Mouse (Mus musculus): ENCODE measurements around the gene Akt1s1. TPM values are rescaled to one million over a fixed set of nuclear protein-coding genes. Genes with fewer than 3 reads are reported as not detected.

Gene Akt1s1
- polyA plus RNA-seq, 1 experiment from 2014 or later: 99.1 TPM

DNA sequence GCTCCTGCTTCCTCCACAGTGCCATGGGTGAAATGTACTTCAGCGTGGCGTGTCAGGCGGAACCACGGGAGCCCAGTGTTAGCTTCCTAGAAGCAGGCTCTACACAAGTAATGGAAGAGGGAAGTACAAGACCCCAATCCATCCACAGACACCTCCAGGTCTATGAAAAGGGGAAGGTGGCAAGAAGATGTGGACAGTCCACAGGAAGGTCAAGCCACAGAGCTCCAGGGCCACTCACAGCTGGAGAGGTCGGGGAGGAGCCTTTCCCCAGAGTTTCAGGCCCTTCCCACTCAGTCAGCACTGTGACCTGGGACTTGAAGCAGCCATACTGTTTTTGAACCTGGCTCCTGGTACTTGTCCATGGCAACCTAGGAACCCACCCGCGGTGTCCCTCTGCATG lies 38.2 kb downstream of the Akt1s1 start:
- Histone ChIP-seq H3K4me2 (no peak overlapping the region), H3K4me1 (replicated peaks) (peaks cover 32% of the 10 kb centered on the region), H3K4me3 (no peak overlapping the region), H3K9me3 (no peaks in the 10 kb centered on the region), H3K27me3 (no peaks in the 10 kb centered on the region), H3K27ac (replicated peaks) (no peak overlapping the region), H3K9ac (no peak overlapping the region), H3K36me3 (peaks cover 35% of the 10 kb centered on the region)
- no peak for ATAC-seq (ENCODE audit: low FRiP score, low read depth)
- WGBS: 93% methylated on average over 7 of the region's 7 CpGs

DNA sequence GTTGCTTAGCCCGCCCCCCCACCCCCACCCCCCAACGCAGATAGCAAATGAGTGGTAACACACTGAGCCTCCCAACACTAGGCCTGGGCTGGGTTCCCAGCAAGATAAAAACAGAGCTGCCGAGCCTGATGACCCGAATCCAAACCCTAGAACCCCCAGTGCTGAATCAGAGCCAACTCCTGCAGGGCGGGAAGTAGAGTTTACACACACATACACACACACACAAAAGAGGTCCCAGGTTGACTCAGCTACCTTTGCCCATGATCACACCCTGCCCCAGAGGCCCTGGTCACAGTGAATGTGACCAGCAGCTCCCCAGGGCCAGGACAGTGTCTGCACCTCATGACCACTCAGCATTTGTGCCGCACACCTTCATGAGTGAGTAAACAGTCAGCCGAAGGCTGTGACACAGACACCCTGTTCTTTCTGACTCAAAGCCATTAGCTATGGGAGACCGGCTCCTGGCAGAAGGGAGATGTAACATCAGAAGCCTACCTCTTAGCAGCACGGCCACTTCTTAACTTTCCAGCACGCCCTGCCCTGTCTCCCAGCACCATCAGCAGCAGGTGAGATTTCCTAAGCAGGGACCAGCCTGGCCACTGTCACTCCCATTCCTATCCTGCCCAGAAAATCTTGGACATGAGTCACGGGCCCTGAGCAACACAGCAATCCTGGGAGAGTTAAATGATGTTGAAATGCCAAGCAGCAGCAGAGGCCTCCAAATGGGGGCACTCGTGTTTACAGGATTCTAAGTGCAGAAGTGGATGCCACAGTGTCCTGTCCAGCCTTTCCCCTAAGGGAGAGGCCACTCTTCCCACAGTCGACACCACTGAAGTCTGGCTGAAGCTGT lies 39.7 kb downstream of the Akt1s1 start:
- Histone ChIP-seq H3K36me3 (peaks cover 22% of the 10 kb centered on the region), H3K9ac (no peak overlapping the region), H3K27me3 (no peaks in the 10 kb centered on the region), H3K4me2 (peak overlapping the region; percentile 12; the same call in 1 of the 2 replicates), H3K4me3 (no peak overlapping the region), H3K27ac (replicated peaks) (0 out of 2 replicates have a peak overlapping the region, but pooled peaks have one; percentile 29), H3K4me1 (replicated peaks) (peaks cover 38% of the 10 kb centered on the region), H3K9me3 (no peaks in the 10 kb centered on the region)
- no peak for ATAC-seq (ENCODE audit: low FRiP score, low read depth)
- 79% methylated on average over 13 of the region's 13 CpGs for WGBS

DNA sequence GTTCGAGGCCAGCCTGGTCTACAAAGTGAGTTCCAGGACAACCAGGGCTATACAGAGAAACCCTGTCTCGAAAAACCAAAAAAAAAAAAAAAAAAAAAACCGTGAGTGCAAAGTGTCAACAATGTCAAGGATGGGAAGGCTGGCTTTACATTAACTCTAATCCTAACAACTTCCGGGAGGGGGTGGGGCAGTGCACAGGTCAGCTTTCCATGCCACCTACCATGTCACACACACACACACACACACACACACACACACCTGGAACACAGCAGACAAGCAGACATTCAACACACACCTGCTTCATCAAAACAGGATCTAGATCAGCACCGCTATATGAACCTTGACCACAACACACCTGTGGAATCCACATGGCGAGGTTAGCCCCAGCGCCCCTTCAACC lies 41.4 kb downstream of the Akt1s1 start:
- Histone ChIP-seq H3K36me3 (peaks cover 9% of the 10 kb centered on the region), H3K4me1 (replicated peaks) (peaks cover 54% of the 10 kb centered on the region), H3K4me2 (peak overlapping the region; percentile 89), H3K27me3 (no peaks in the 10 kb centered on the region), H3K27ac (replicated peaks) (no peak overlapping the region), H3K9ac (no peak overlapping the region), H3K4me3 (peak overlapping the region; percentile 79; the same call in 1 of the 2 replicates), H3K9me3 (no peaks in the 10 kb centered on the region)
- 89% methylated on average over 7 of the region's 7 CpGs for WGBS
- no peak for ATAC-seq (ENCODE audit: low FRiP score, low read depth)

- H3K9me3 ChIP-seq: no peaks in the 10 kb centered on the region
- H3K4me1 ChIP-seq (replicated peaks): peaks cover 55% of the 10 kb centered on the region
Measured at GRCm38 (mm10) chr7:44890737-44891136, 41.9 kb downstream of the Akt1s1 start.

DNA sequence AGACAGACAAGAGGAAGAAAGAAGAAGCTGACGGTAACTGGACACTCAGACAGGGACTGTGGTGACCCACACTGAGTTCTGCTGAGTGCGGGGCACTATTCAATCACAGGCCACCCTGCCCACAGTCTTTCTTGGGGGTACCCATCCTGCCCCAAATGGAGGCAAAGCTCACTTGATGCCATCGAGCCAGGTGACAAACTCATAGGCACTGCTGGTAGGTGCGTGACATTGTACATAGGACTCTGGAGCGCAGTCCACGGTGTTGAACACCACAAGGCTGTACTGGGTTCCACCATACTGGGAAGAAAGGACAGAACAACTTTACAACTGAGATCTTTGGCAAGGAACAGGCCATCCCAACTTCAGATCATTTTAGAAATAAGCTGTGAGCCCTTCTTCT lies 42.8 kb downstream of the Akt1s1 start:
- Histone ChIP-seq H3K27ac (replicated peaks) (peak overlapping the region; percentile 99), H3K9ac (peak overlapping the region; percentile 84), H3K9me3 (no peaks in the 10 kb centered on the region), H3K4me2 (peak overlapping the region; percentile 89), H3K4me1 (replicated peaks) (peaks cover 58% of the 10 kb centered on the region), H3K27me3 (no peaks in the 10 kb centered on the region), H3K4me3 (peak overlapping the region; percentile 79), H3K36me3 (peaks cover 7% of the 10 kb centered on the region)
- ATAC-seq (ENCODE audit: low FRiP score, low read depth): no peak
- WGBS: 9% methylated on average over 6 of the region's 6 CpGs

More at GRCm38 (mm10) chr7:44890737-44891136, 41.9 kb downstream of the Akt1s1 start:
- no peak for ATAC-seq (ENCODE audit: low FRiP score, low read depth)
- Histone ChIP-seq H3K4me3 (peak overlapping the region; percentile 79), H3K27ac (replicated peaks) (no peak overlapping the region), H3K9ac (peak overlapping the region; percentile 84; the same call in 1 of the 2 replicates), H3K27me3 (no peaks in the 10 kb centered on the region), H3K36me3 (peaks cover 7% of the 10 kb centered on the region), H3K4me2 (peak overlapping the region; percentile 89)
- 63% methylated on average over 4 of the region's 4 CpGs for WGBS

GRCm38 (mm10) chr7:44892276-44892921 lies 43.6 kb downstream of the Akt1s1 start, which contains the start of gene Med25:
Med25 (minus strand) TSS chr7:44892712.
- H3K9ac ChIP-seq: peak within 1 kb of the TSS; percentile 84
- H3K4me1 ChIP-seq (replicated peaks): peaks cover 66% of the 10 kb centered on the region
- peak within 1 kb of the TSS; percentile 89 for H3K4me2 ChIP-seq
- no peaks in the 10 kb centered on the region for H3K9me3 ChIP-seq
- peaks cover 7% of the 10 kb centered on the region for H3K36me3 ChIP-seq
- under 1% methylated on average over 56 of the region's 56 CpGs for WGBS
- ATAC-seq (ENCODE audit: low FRiP score, low read depth): peak; percentile 76
- no peaks in the 10 kb centered on the region for H3K27me3 ChIP-seq
- peak within 1 kb of the TSS; percentile 79 for H3K4me3 ChIP-seq
- H3K27ac ChIP-seq (replicated peaks): peak within 1 kb of the TSS; percentile 99

DNA sequence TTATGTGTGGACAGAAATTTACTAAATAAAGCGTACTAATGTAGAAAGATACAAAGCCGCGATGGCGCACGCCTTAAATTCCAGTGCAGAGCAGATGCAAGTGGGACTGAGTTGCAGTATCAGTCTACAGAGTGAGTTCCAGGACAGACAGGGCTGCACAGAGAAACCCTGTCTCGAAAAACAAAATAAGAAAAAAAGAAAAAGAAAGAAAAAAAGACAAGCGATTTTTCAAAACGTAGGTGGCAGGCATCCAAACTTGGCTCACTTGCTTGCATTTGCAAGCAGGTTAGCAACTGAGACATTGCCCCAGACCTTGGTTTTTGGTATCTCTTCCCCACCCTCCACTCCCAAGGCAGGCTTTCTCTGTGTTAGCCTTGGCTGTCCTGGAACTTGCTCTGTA lies 44.4 kb downstream of the Akt1s1 start:
- peaks cover 7% of the 10 kb centered on the region for H3K36me3 ChIP-seq
- no peaks in the 10 kb centered on the region for H3K9me3 ChIP-seq
- H3K9ac ChIP-seq: peak overlapping the region; percentile 14; the same call in 1 of the 2 replicates
- H3K4me3 ChIP-seq: peak overlapping the region; percentile 79
- H3K27me3 ChIP-seq: no peaks in the 10 kb centered on the region
- no peak for ATAC-seq (ENCODE audit: low FRiP score, low read depth)
- WGBS: 6% methylated on average over 8 of the region's 8 CpGs
- H3K27ac ChIP-seq (replicated peaks): peak overlapping the region; percentile 87
- peaks cover 67% of the 10 kb centered on the region for H3K4me1 ChIP-seq (replicated peaks)
- H3K4me2 ChIP-seq: peak overlapping the region; percentile 89

DNA sequence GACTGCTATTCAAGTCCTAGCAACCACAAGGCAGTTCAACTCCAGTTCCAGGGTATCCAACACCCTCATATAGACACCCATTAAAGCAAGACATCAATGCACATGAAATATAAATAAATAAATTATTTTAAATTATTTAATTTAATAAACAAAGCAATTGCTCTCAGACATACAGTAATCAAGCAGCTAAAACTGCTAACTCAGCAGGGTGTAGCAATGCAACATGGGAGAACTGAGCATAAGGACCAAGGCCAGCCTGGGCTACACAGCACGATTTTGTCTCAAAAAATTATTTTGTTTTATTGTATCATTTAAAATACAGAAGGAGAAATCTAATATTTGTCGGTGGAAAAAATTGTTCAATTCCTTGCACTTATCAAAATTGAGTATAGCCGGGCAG lies 45.4 kb downstream of the Akt1s1 start:
- Histone ChIP-seq H3K9me3 (no peaks in the 10 kb centered on the region), H3K4me2 (no peak overlapping the region), H3K4me3 (no peak overlapping the region), H3K27me3 (no peaks in the 10 kb centered on the region), H3K27ac (replicated peaks) (peak overlapping the region; percentile 95), H3K36me3 (peaks cover 7% of the 10 kb centered on the region), H3K9ac (no peak overlapping the region), H3K4me1 (replicated peaks) (peaks cover 63% of the 10 kb centered on the region)
- ATAC-seq (ENCODE audit: low FRiP score, low read depth): no peak
- 90% methylated on average over 3 of the region's 3 CpGs for WGBS

DNA sequence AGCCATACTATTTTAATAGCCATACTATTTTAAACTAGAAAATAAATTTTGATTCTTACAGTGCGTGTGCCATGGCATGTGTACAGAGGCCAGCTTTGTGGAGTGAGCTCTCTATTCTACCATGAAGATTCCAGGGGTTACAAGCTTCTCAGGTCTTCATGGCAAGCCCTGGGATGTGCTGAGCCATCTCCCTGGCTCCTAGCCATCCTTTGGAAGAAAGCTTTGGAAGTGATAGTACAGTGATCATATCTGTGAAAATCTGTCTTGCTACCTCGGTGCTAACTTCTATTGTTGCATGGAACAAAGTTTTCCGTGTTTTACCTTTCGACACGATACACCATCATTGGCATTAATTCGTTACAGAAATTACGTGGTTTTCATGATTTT lies 46.4 kb downstream of the Akt1s1 start:
- no peak for ATAC-seq (ENCODE audit: low FRiP score, low read depth)
- Histone ChIP-seq H3K36me3 (peaks cover 10% of the 10 kb centered on the region), H3K4me2 (peak overlapping the region; percentile 75), H3K4me1 (replicated peaks) (peaks cover 57% of the 10 kb centered on the region), H3K27ac (replicated peaks) (peak overlapping the region; percentile 95), H3K27me3 (no peaks in the 10 kb centered on the region), H3K9ac (peak overlapping the region; percentile 37; the same call in 1 of the 2 replicates), H3K9me3 (no peaks in the 10 kb centered on the region), H3K4me3 (peak overlapping the region; percentile 71)
- 20% methylated on average over 7 of the region's 7 CpGs for WGBS

GRCm38 (mm10) chr7:44895593-44896434 lies 47.0 kb downstream of the Akt1s1 start, which contains the start of gene Fuz:
Fuz (plus strand) TSS chr7:44896079.
- WGBS: under 1% methylated on average over 34 of the region's 34 CpGs
- peaks cover 51% of the 10 kb centered on the region for H3K4me1 ChIP-seq (replicated peaks)
- peak within 1 kb of the TSS; percentile 95 for H3K27ac ChIP-seq (replicated peaks)

DNA sequence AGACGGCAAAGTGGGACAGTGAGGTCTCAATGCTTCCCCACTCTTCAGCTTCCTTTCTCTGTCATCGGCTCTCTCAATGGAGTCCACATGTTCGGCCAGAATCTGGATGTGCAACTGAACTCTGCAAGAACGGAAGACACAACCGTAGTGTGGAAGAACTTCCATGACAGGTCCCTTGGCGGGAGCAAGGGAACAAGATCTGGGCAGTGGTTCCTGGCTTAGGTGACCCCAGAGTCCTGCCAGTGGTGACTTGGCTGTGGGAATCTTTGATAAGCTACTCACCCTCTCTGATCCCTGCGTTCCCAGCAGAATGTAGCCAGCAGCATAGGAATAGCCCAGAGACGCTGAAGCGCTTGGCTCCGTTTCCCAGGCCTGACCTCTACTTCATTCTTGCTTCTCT lies 47.7 kb downstream of the Akt1s1 start:
- H3K27ac ChIP-seq (replicated peaks): peak overlapping the region; percentile 95
- H3K9me3 ChIP-seq: no peaks in the 10 kb centered on the region
- H3K36me3 ChIP-seq: peaks cover 15% of the 10 kb centered on the region
- H3K4me1 ChIP-seq (replicated peaks): peaks cover 48% of the 10 kb centered on the region
- H3K9ac ChIP-seq: peak overlapping the region; percentile 76
- ATAC-seq (ENCODE audit: low FRiP score, low read depth): no peak; the same call in 1 of the 2 replicates
- WGBS: 23% methylated on average over 10 of the region's 10 CpGs
- H3K27me3 ChIP-seq: no peaks in the 10 kb centered on the region
- peak overlapping the region; percentile 71 for H3K4me3 ChIP-seq
- peak overlapping the region; percentile 75 for H3K4me2 ChIP-seq

More at GRCm38 (mm10) chr7:44895593-44896434, 47.0 kb downstream of the Akt1s1 start, which contains the start of gene Fuz:
- peak within 1 kb of the TSS; percentile 76 for H3K9ac ChIP-seq
- peaks cover 15% of the 10 kb centered on the region for H3K36me3 ChIP-seq
- peak within 1 kb of the TSS; percentile 71 for H3K4me3 ChIP-seq
- no peaks in the 10 kb centered on the region for H3K9me3 ChIP-seq
- peak; percentile 81 for ATAC-seq (ENCODE audit: low FRiP score, low read depth)
- H3K4me2 ChIP-seq: peak within 1 kb of the TSS; percentile 75
- H3K27me3 ChIP-seq: no peaks in the 10 kb centered on the region

Data from hindbrain, embryonic 15.5 days (tissue).